8 mouse cellular contexts compared by ENCODE assay signal in genomic region chr8:111875758-111876157, GRCm38 (mm10). TPM values are rescaled to one million over a fixed set of nuclear protein-coding genes. Genes with fewer than 3 reads are reported as not detected.
DNase-seq lines count a peak whose midpoint lies in the region; ATAC-seq and TF ChIP-seq lines count a peak whose summit lies in the region.

No protein-coding gene starts in this region.

- TF ChIP-seq CTCF in gastrocnemius, adult 2 months (IDR thresholded peaks at IDR 0.05), result no peak
- TF ChIP-seq CTCF in bone marrow macrophage, adult 2 months (IDR thresholded peaks at IDR 0.05; ENCODE audit: low read depth, low read length), result no peak
- TF ChIP-seq CTCF in olfactory bulb, adult 2 months (IDR thresholded peaks at IDR 0.05; ENCODE audit: insufficient read depth, low read depth, low read length), result no peak

- peak overlapping the region; percentile 92 for H3K27ac ChIP-seq in gastrocnemius, adult 2 months
- H3K27ac ChIP-seq in bone marrow macrophage, adult 2 months (ENCODE audit: insufficient read depth, low read depth, low read length), result no peak overlapping the region
- peak overlapping the region; percentile 70 for H3K27ac ChIP-seq in heart, embryonic 16.5 days (ENCODE audit: low read length)
- peak overlapping the region; percentile 45; the same call in 1 of the 2 replicates for H3K27ac ChIP-seq in limb, embryonic 14.5 days (replicated peaks; ENCODE audit: low read depth, low read length)
- no peak overlapping the region for H3K27ac ChIP-seq in olfactory bulb, adult 2 months (ENCODE audit: insufficient read depth, low read depth, low read length)

- H3K4me1 ChIP-seq in bone marrow macrophage, adult 2 months (ENCODE audit: control insufficient read depth, insufficient read depth, low read length), result peaks cover 3% of the 10 kb centered on the region; the same call in 1 of the 2 replicates
- H3K4me1 ChIP-seq in heart, embryonic 16.5 days (ENCODE audit: control insufficient read depth, insufficient read depth, low read length), result peaks cover 3% of the 10 kb centered on the region
- H3K4me1 ChIP-seq in limb, embryonic 14.5 days (ENCODE audit: control insufficient read depth, insufficient read depth, low read length), result peaks cover 8% of the 10 kb centered on the region; the same call in 1 of the 2 replicates
- peaks cover 2% of the 10 kb centered on the region; the same call in 1 of the 2 replicates for H3K4me1 ChIP-seq in olfactory bulb, adult 2 months (ENCODE audit: control insufficient read depth, insufficient read depth, low read length)

- DNase-seq in gastrocnemius, adult 2 months, result peak; percentile 38
- DNase-seq in gastrocnemius, postnatal 36 days, result no peak
- no peak for DNase-seq in limb, embryonic 14.5 days (ENCODE audit: low spot score)
- no peak for DNase-seq in Muller cell, postnatal 12 days (ENCODE audit: inconsistent ontology term)
- no peak for DNase-seq in layer of hippocampus, postnatal 36 days

- peak overlapping the region; percentile 85 for H3K4me2 ChIP-seq in heart, embryonic 16.5 days (ENCODE audit: low read depth, low read length)
- peak overlapping the region; percentile 70 for H3K4me2 ChIP-seq in limb, embryonic 14.5 days (replicated peaks; ENCODE audit: low read depth, low read length, severe bottlenecking)

- no peaks in the 10 kb centered on the region for H3K27me3 ChIP-seq in heart, embryonic 16.5 days (ENCODE audit: control insufficient read depth, insufficient read depth, low read length)
- no peaks in the 10 kb centered on the region for H3K27me3 ChIP-seq in limb, embryonic 14.5 days (ENCODE audit: control insufficient read depth, insufficient read depth, low read length)

- H3K36me3 ChIP-seq in heart, embryonic 16.5 days (ENCODE audit: control insufficient read depth, insufficient read depth), result no peaks in the 10 kb centered on the region
- no peaks in the 10 kb centered on the region for H3K36me3 ChIP-seq in limb, embryonic 14.5 days (ENCODE audit: control insufficient read depth, insufficient read depth, low read length)

- WGBS in heart, embryonic 16.5 days, result 16% methylated on average over 9 of the region's 9 CpGs
- 16% methylated on average over 9 of the region's 9 CpGs for WGBS in limb, embryonic 14.5 days
- WGBS in olfactory bulb, adult 2 months, result 27% methylated on average over 9 of the region's 9 CpGs

- H3K9ac ChIP-seq in heart, embryonic 16.5 days (ENCODE audit: low read length), result peak overlapping the region; percentile 75
- peak overlapping the region; percentile 69 for H3K9ac ChIP-seq in limb, embryonic 14.5 days (ENCODE audit: low read depth, low read length, severe bottlenecking)

- no peak for ATAC-seq in heart, embryonic 16.5 days (replicated peaks; ENCODE audit: extremely low read depth, insufficient read depth, low FRiP score)
- ATAC-seq in limb, embryonic 14.5 days (ENCODE audit: low FRiP score, low read depth), result no peak

- intact Hi-C loops in gastrocnemius, adult 2 months (cut with DNase I), result loop anchor here (1.0 kb wide), 1 partner anchor 21 kb away; the partner anchor contains the start of gene Cfdp1
- intact Hi-C loops in gastrocnemius, postnatal 36 days (cut with DNase I), result no loop called here

- no peaks in the 10 kb centered on the region for H3K9me3 ChIP-seq in heart, embryonic 16.5 days (replicated peaks; ENCODE audit: control insufficient read depth, low read length)
- H3K9me3 ChIP-seq in limb, embryonic 14.5 days (ENCODE audit: control insufficient read depth, low read length), result no peaks in the 10 kb centered on the region

- TF ChIP-seq POLR2A in bone marrow macrophage, adult 2 months (IDR thresholded peaks at IDR 0.05; ENCODE audit: borderline replicate concordance, low read depth, low read length), result no peak
- no peak for TF ChIP-seq POLR2A in limb, embryonic 14.5 days (IDR thresholded peaks at IDR 0.05; ENCODE audit: borderline replicate concordance, extremely low read depth, insufficient read depth, insufficient read length)
- no peak for TF ChIP-seq POLR2A in olfactory bulb, adult 2 months (IDR thresholded peaks at IDR 0.05; ENCODE audit: insufficient read depth, low read depth, low read length)

- H3K4me3 ChIP-seq in gastrocnemius, adult 2 months, result peak overlapping the region; percentile 99
- H3K4me3 ChIP-seq in bone marrow macrophage, adult 2 months (ENCODE audit: insufficient read depth, low read length), result peak overlapping the region; percentile 59
- H3K4me3 ChIP-seq in heart, embryonic 16.5 days (ENCODE audit: low read length), result peak overlapping the region; percentile 87
- peak overlapping the region; percentile 57 for H3K4me3 ChIP-seq in limb, embryonic 14.5 days (replicated peaks; ENCODE audit: low read length)
- H3K4me3 ChIP-seq in olfactory bulb, adult 2 months (ENCODE audit: insufficient read depth, low read depth, low read length), result peak overlapping the region; percentile 74

RNA-seq across cellular contexts. Expression of gene Tmem170, which starts 0.8 kb away (rescaled TPM):
- total RNA-seq in gastrocnemius, adult 2 months (2021), result 1 to 10 TPM; 2.1 to 2.7 TPM
- total RNA-seq in gastrocnemius, postnatal 36 days (2021), result 1 to 10 TPM; 1.1 to 1.9 TPM
- 2.6 and 3.3 TPM in 2 replicates for polyA plus RNA-seq in bone marrow macrophage, adult 2 months (2012; ENCODE audit: insufficient read depth, insufficient read length, missing spikeins)
- polyA plus RNA-seq in heart, embryonic 16.5 days (2015; fragmentation: Nextera tagmentation; extraction: Ambion mirVana), result 3.4 and 3.8 TPM in 2 replicates
- polyA plus RNA-seq in limb, embryonic 14.5 days (2012; rRNA removed), result 5.8 and 7.0 TPM in 2 replicates
- polyA plus RNA-seq in limb, embryonic 14.5 days (2014; fragmentation: Nextera tagmentation; extraction: Ambion mirVana), result 4.0 and 5.1 TPM in 2 replicates
- not detected in 2 replicates for polyA plus RNA-seq in olfactory bulb, adult 2 months (2012; ENCODE audit: insufficient read depth, insufficient read length, low replicate concordance, missing spikeins)
- total RNA-seq in layer of hippocampus, postnatal 36 days (2021), result 1 to 10 TPM; 5.0 to 5.1 TPM

RNA-seq across cellular contexts. Expression of gene Cfdp1, which starts 21.7 kb away (rescaled TPM):
- total RNA-seq in gastrocnemius, adult 2 months (2021), result 10 to 100 TPM; 17.1 to 21.3 TPM
- 10 to 100 TPM; 14.6 to 17.9 TPM for total RNA-seq in gastrocnemius, postnatal 36 days (2021)
- polyA plus RNA-seq in bone marrow macrophage, adult 2 months (2012; ENCODE audit: insufficient read depth, insufficient read length, missing spikeins), result 88.3 and 89.6 TPM in 2 replicates
- 114 and 123 TPM in 2 replicates for polyA plus RNA-seq in heart, embryonic 16.5 days (2015; fragmentation: Nextera tagmentation; extraction: Ambion mirVana)
- polyA plus RNA-seq in limb, embryonic 14.5 days (2012; rRNA removed), result 50.4 and 129 TPM in 2 replicates
- polyA plus RNA-seq in limb, embryonic 14.5 days (2014; fragmentation: Nextera tagmentation; extraction: Ambion mirVana), result 210 and 219 TPM in 2 replicates
- not detected in 2 replicates for polyA plus RNA-seq in olfactory bulb, adult 2 months (2012; ENCODE audit: insufficient read depth, insufficient read length, low replicate concordance, missing spikeins)
- total RNA-seq in layer of hippocampus, postnatal 36 days (2021), result 10 to 100 TPM; 73.3 to 81.2 TPM

RNA-seq across cellular contexts. Expression of gene Chst5, which starts 34.5 kb away (rescaled TPM):
- under 1 TPM in 1 of 2 experiments, not detected in 1; 0.14 TPM for total RNA-seq in gastrocnemius, adult 2 months (2021)
- total RNA-seq in gastrocnemius, postnatal 36 days (2021), result under 1 TPM; 0.10 to 0.20 TPM
- polyA plus RNA-seq in bone marrow macrophage, adult 2 months (2012; ENCODE audit: insufficient read depth, insufficient read length, missing spikeins), result not detected in 2 replicates
- 0.41 and 1.4 TPM in 2 replicates for polyA plus RNA-seq in heart, embryonic 16.5 days (2015; fragmentation: Nextera tagmentation; extraction: Ambion mirVana)
- polyA plus RNA-seq in limb, embryonic 14.5 days (2012; rRNA removed), result 11.7 and 17.0 TPM in 2 replicates
- 12.1 and 12.2 TPM in 2 replicates for polyA plus RNA-seq in limb, embryonic 14.5 days (2014; fragmentation: Nextera tagmentation; extraction: Ambion mirVana)
- polyA plus RNA-seq in olfactory bulb, adult 2 months (2012; ENCODE audit: insufficient read depth, insufficient read length, low replicate concordance, missing spikeins), result not detected in 2 replicates
- total RNA-seq in layer of hippocampus, postnatal 36 days (2021), result under 1 TPM; 0.73 to 0.87 TPM

RNA-seq across cellular contexts. Expression of gene Tmem231, which starts 57.9 kb away (rescaled TPM):
- under 1 TPM; 0.73 to 0.94 TPM for total RNA-seq in gastrocnemius, adult 2 months (2021)
- 1 to 10 TPM in 1 of 2 experiments, under 1 TPM in 1; 0.86 to 1.1 TPM for total RNA-seq in gastrocnemius, postnatal 36 days (2021)
- 0.92 and 1.9 TPM in 2 replicates for polyA plus RNA-seq in bone marrow macrophage, adult 2 months (2012; ENCODE audit: insufficient read depth, insufficient read length, missing spikeins)
- 4.4 and 4.7 TPM in 2 replicates for polyA plus RNA-seq in heart, embryonic 16.5 days (2015; fragmentation: Nextera tagmentation; extraction: Ambion mirVana)
- polyA plus RNA-seq in limb, embryonic 14.5 days (2012; rRNA removed), result 16.3 and 19.8 TPM in 2 replicates
- polyA plus RNA-seq in limb, embryonic 14.5 days (2014; fragmentation: Nextera tagmentation; extraction: Ambion mirVana), result 15.7 and 17.9 TPM in 2 replicates
- polyA plus RNA-seq in olfactory bulb, adult 2 months (2012; ENCODE audit: insufficient read depth, insufficient read length, low replicate concordance, missing spikeins), result not detected in 2 replicates
- 10 to 100 TPM; 12.1 to 14.3 TPM for total RNA-seq in layer of hippocampus, postnatal 36 days (2021)

Comparison
In these comparisons a context has a peak if more than half of its experiments do, and no peak if none do; other contexts are left out.
1. H3K27ac ChIP-seq: peak in gastrocnemius, adult 2 months (single experiment), heart, embryonic 16.5 days (single experiment) and limb, embryonic 14.5 days (single experiment); none in bone marrow macrophage, adult 2 months (single experiment) and olfactory bulb, adult 2 months (single experiment).
2. Peak in every context shown above with its lines, with median percentiles within 50 percentile points of each other: H3K4me3 ChIP-seq.